Mouse (Mus musculus): ENCODE data around the gene Espl1. TPM values are rescaled to one million over a fixed set of nuclear protein-coding genes. Genes with fewer than 3 reads are reported as not detected.

The Espl1 gene
- polyA plus RNA-seq, 1 experiment, result not detected

DNA sequence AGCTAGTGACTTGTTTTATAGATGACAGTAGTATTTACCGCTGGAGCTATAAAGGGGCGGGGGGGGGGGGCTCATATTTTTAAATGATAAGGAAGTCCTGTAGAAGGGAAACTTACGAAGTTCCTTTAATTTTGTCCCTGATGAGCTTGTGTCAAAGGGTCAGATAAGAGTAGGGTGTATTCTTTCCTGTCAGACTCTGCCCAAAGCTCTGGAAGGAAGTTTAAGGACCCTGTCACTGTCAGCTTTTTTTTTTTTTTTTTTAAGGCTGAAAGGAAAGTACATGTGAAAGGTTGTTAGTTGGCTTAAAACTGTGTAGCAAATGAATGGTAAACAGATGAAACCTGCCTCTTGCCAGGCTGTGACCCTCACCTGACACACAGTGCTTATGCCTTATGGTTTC, 12.4 kb upstream of the Espl1 start:
- Histone ChIP-seq H3K27ac (ENCODE audit: insufficient read depth, low read depth, low read length) (no peak overlapping the region), H3K4me3 (ENCODE audit: insufficient read depth, low read depth, low read length) (no peak overlapping the region), H3K4me1 (ENCODE audit: control insufficient read depth, insufficient read depth, low read length) (peaks cover 20% of the 10 kb centered on the region)
- WGBS, result 82% methylated on average over 3 of the region's 3 CpGs
- TF ChIP-seq POLR2A (IDR thresholded peaks at IDR 0.05; ENCODE audit: insufficient read depth, low read depth, low read length) (no peak), CTCF (IDR thresholded peaks at IDR 0.05; ENCODE audit: insufficient read depth, low read depth, low read length) (no peak)

- Histone ChIP-seq H3K4me3 (ENCODE audit: insufficient read depth, low read depth, low read length) (no peak overlapping the region), H3K4me1 (ENCODE audit: control insufficient read depth, insufficient read depth, low read length) (no peaks in the 10 kb centered on the region), H3K27ac (ENCODE audit: insufficient read depth, low read depth, low read length) (no peak overlapping the region)
- TF ChIP-seq CTCF (IDR thresholded peaks at IDR 0.05; ENCODE audit: insufficient read depth, low read depth, low read length) (no peak), POLR2A (IDR thresholded peaks at IDR 0.05; ENCODE audit: insufficient read depth, low read depth, low read length) (no peak)
Observed at GRCm38 (mm10) chr15:102287395-102287794, 8.7 kb upstream of the Espl1 start.

- WGBS, result 5% methylated on average over 24 of the region's 24 CpGs
- Histone ChIP-seq H3K4me1 (ENCODE audit: control insufficient read depth, insufficient read depth, low read length) (no peaks in the 10 kb centered on the region), H3K4me3 (ENCODE audit: insufficient read depth, low read depth, low read length) (peak overlapping the region; percentile 69), H3K27ac (ENCODE audit: insufficient read depth, low read depth, low read length) (no peak overlapping the region)
- TF ChIP-seq CTCF (IDR thresholded peaks at IDR 0.05; ENCODE audit: insufficient read depth, low read depth, low read length) (no peak), POLR2A (IDR thresholded peaks at IDR 0.05; ENCODE audit: insufficient read depth, low read depth, low read length) (no peak)
Observed at GRCm38 (mm10) chr15:102296368-102297006, 421 bp downstream of the Espl1 start.

GRCm38 (mm10) chr15:102302542-102302941, 6.5 kb downstream of the Espl1 start:
- Histone ChIP-seq H3K4me3 (ENCODE audit: insufficient read depth, low read depth, low read length) (no peak overlapping the region), H3K4me1 (ENCODE audit: control insufficient read depth, insufficient read depth, low read length) (no peaks in the 10 kb centered on the region), H3K27ac (ENCODE audit: insufficient read depth, low read depth, low read length) (no peak overlapping the region)
- TF ChIP-seq CTCF (IDR thresholded peaks at IDR 0.05; ENCODE audit: insufficient read depth, low read depth, low read length) (no peak), POLR2A (IDR thresholded peaks at IDR 0.05; ENCODE audit: insufficient read depth, low read depth, low read length) (no peak)
- WGBS, result 95% methylated on average over 6 of the region's 6 CpGs

DNA sequence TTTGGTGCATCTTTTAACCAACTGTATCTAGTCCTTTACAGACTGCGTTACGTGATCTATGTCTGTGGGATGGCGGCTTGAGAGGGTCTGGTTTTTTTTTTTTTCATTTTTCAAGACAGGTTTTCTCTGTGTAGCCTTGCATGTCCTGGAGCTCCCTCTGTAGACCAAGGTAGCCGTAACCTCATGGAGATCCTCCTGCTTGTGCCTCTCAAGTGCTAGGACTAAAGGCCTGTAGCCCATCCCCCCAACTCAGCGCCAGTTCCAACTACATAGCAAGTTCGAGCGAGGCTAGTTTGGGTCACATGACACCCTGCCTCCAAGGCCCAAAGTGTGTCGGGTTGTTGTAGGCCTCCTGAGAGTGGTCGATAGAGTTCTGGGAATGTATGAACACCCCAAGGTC, 12.7 kb downstream of the Espl1 start:
- Histone ChIP-seq H3K4me1 (ENCODE audit: control insufficient read depth, insufficient read depth, low read length) (no peaks in the 10 kb centered on the region), H3K27ac (ENCODE audit: insufficient read depth, low read depth, low read length) (no peak overlapping the region), H3K4me3 (ENCODE audit: insufficient read depth, low read depth, low read length) (no peak overlapping the region)
- TF ChIP-seq POLR2A (IDR thresholded peaks at IDR 0.05; ENCODE audit: insufficient read depth, low read depth, low read length) (no peak), CTCF (IDR thresholded peaks at IDR 0.05; ENCODE audit: insufficient read depth, low read depth, low read length) (no peak)
- WGBS, result 94% methylated on average over 9 of the region's 9 CpGs

GRCm38 (mm10) chr15:102310074-102310845, 14.2 kb downstream of the Espl1 start:
- TF ChIP-seq POLR2A (IDR thresholded peaks at IDR 0.05; ENCODE audit: insufficient read depth, low read depth, low read length) (no peak), CTCF (IDR thresholded peaks at IDR 0.05; ENCODE audit: insufficient read depth, low read depth, low read length) (no peak)
- WGBS, result 89% methylated on average over 10 of the region's 10 CpGs

DNA sequence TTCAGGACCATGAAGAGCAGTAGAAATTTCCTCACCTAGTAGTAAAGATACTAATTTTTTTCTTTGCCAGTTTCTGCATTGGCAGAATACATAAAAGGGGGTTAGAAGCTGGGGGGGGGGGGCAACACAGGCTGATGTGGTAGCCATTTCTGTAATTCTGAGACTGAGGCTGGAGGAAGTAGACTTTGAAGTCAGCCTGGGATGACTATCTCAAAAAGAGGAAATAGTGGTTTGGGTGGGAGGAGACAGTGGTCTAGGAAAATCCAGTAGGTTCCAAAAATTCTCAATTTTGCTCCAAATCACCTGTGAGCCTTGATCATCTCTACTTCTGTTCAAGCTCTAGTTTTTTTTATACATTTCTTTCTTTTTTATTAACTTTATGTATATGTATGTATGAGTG, 15.4 kb downstream of the Espl1 start:
- Histone ChIP-seq H3K27ac (ENCODE audit: insufficient read depth, low read depth, low read length) (no peak overlapping the region), H3K4me1 (ENCODE audit: control insufficient read depth, insufficient read depth, low read length) (peaks cover 5% of the 10 kb centered on the region; the same call in 1 of the 2 replicates), H3K4me3 (ENCODE audit: insufficient read depth, low read depth, low read length) (no peak overlapping the region)
- TF ChIP-seq CTCF (IDR thresholded peaks at IDR 0.05; ENCODE audit: insufficient read depth, low read depth, low read length) (no peak), POLR2A (IDR thresholded peaks at IDR 0.05; ENCODE audit: insufficient read depth, low read depth, low read length) (no peak)

More at GRCm38 (mm10) chr15:102310074-102310845, 14.2 kb downstream of the Espl1 start:
- peaks cover 2% of the 10 kb centered on the region; the same call in 1 of the 2 replicates for H3K4me1 ChIP-seq (ENCODE audit: control insufficient read depth, insufficient read depth, low read length)
- no peak overlapping the region for H3K4me3 ChIP-seq (ENCODE audit: insufficient read depth, low read depth, low read length)
- H3K27ac ChIP-seq (ENCODE audit: insufficient read depth, low read depth, low read length), result no peak overlapping the region

- Histone ChIP-seq H3K4me3 (ENCODE audit: insufficient read depth, low read depth, low read length) (no peak overlapping the region), H3K4me1 (ENCODE audit: control insufficient read depth, insufficient read depth, low read length) (peaks cover 5% of the 10 kb centered on the region; the same call in 1 of the 2 replicates), H3K27ac (ENCODE audit: insufficient read depth, low read depth, low read length) (no peak overlapping the region)
- no peak for TF ChIP-seq POLR2A (IDR thresholded peaks at IDR 0.05; ENCODE audit: insufficient read depth, low read depth, low read length)
- TF ChIP-seq CTCF (IDR thresholded peaks at IDR 0.05; ENCODE audit: insufficient read depth, low read depth, low read length), result no peak
- WGBS, result 57% methylated on average over 8 of the region's 8 CpGs
Observed at GRCm38 (mm10) chr15:102315292-102315691, 19.2 kb downstream of the Espl1 start.

- Histone ChIP-seq H3K4me3 (ENCODE audit: insufficient read depth, low read depth, low read length) (no peak overlapping the region), H3K4me1 (ENCODE audit: control insufficient read depth, insufficient read depth, low read length) (peaks cover 5% of the 10 kb centered on the region; the same call in 1 of the 2 replicates), H3K27ac (ENCODE audit: insufficient read depth, low read depth, low read length) (no peak overlapping the region)
- 90% methylated on average over 6 of the region's 6 CpGs for WGBS
- TF ChIP-seq POLR2A (IDR thresholded peaks at IDR 0.05; ENCODE audit: insufficient read depth, low read depth, low read length) (no peak), CTCF (IDR thresholded peaks at IDR 0.05; ENCODE audit: insufficient read depth, low read depth, low read length) (no peak; the same call in 1 of the 2 replicates)
Observed at GRCm38 (mm10) chr15:102316263-102316662, 20.2 kb downstream of the Espl1 start.
